Mouse (Mus musculus): ENCODE results near the gene Olfm3.

The Olfm3 gene

DNA sequence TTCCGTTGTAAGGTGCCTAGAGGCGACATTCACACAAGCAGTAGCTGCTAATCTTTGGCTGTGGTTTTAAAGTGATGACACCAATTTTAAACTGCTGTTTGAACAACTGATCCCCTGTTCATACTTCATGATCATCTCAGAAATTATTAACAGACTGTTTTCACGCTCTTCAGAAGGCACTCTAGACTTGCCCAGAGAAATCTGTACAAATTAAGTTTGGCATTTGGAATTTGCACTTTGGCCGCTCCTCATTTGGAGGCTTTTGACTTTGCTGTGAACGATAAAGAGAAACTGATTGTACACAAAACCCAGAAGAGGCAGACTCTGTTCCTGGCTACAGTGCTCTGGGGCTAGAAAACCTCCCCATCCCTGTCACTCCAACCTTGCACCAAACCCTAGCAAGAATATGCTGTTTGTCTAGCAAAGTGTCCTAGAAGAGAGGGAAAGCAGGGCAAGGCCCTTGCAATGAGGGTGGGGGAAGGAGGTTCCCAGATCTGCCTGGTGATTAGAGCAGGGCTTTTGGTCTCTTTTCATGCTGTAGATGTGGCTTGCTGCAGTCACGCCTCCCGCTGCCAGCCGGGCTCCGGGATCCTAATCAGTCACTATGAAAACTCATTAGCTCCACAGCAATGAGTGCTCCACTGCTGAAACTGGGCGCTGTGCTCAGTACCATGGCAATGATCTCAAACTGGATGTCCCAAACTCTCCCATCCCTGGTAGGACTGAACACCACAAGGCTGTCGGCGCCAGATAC, 176.7 kb downstream of the Olfm3 start:
- no peak for DNase-seq (ENCODE audit: low spot score in 2 of 2)

DNA sequence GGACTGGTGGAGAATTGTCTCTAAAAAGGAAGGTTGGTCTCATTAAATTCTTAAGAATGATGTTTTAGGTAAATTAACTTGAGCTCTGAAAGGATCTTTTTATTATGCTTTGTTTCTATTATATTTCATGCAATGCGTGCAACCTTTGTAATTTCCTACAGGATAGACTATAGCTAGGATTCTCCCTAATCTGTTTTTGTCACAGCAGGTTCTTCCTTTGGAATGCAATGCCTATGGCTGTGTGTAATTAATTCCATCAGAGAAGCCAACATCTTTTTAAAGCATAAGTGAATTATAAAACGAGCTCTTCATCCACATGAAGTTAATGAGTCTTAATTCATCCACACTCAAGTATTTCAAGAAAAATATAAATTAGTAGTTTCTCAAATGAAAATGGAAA, 177.5 kb downstream of the Olfm3 start:
- no peak for DNase-seq (ENCODE audit: low spot score in 2 of 2)

DNA sequence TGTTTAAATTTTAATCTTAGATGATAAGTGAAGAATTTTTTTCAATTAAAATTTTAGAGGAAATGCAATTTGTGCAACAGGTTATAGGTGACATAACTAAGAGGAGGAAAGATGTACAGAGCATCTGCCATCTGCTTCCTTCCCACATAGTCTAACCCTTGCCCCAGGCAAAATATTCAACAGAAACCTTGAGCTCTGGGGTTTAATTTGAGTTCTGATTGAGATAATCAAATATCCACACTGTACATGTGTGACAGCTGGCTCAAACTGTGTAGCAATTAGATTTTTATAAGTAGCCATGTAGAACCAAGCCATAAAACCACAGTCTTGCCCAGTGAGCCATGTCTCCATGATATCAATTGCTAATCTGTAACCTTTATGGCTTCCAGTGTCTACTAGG, 179.1 kb downstream of the Olfm3 start:
- no peak for DNase-seq (ENCODE audit: low spot score in 2 of 2)

DNA sequence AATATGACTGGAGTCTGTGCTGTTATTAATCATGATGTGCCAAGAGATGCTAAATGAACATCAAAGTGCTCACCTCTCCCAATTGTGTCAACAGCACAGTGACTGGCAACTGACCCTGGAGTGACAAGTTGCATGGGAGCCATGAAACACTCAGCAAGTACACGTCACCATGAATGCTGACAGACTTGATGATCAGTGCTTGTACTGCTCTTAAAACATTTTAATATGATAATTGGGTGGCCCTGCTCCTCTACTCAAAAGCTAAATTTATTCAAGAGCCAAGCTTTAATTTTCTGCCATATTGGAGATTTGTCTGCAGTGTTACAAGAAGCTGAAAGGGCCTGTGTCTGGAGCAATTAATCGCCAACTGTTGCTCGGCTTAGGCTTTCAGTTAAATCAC, 184.4 kb downstream of the Olfm3 start:
- DNase-seq (ENCODE audit: low spot score in 2 of 2) = no peak

DNA sequence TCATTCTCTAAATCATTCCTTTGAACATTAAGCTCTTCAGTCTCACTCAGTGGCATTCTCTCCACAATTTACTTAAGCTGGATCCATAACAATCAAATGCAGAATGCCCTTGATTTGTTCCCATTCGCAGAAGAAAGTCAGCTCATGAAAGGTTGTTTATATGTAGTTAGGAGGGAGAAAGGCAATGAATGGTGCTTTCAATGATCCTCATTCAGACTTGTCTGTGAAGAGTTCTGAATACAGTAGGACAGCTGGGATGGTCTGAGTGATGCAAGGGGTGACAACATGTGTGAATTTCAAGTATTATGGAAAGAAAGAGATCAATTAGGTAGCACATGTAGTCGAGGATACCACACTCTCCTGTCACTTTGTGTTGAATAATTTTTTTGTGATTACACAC, 186.8 kb downstream of the Olfm3 start:
- no peak for DNase-seq (ENCODE audit: low spot score in 2 of 2)

DNA sequence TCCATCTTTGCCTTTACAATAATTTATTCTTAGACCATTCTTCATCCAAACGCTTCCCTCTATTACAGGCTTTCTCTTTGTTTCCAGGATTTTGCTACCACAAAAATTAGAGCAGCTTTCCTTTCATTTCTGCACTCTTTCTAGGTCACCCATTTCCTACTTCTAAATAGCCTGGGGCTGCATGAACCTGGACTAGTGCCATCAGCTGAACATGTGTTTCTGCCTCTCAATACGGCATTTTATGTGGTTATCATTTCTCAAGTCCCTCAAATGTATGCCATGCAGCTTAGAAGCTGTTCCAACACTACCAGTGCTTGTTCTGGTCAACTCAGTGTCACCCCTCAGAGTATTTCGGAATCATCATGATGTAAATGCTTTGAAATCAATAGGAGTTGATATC, 191.6 kb downstream of the Olfm3 start:
- DNase-seq (ENCODE audit: low spot score in 2 of 2) = no peak

DNA sequence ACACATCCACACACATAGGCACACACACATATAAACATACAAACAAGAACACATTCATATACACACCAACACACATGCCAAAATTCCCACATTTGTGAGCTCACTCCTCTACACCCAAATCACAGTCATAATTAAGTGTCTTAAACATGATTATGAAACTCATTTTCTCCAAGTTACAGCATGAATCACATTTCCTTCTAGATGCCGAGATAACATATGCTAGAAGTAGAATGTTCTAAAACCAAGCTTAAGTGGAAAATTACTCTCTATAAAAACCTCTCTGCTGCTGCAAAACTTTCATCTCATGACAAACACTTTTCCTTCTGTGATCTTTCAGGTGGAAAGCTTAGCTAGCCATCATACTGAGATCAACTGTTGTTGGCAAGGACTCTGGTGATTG, 195.7 kb downstream of the Olfm3 start:
- DNase-seq (ENCODE audit: low spot score in 2 of 2) = no peak

DNA sequence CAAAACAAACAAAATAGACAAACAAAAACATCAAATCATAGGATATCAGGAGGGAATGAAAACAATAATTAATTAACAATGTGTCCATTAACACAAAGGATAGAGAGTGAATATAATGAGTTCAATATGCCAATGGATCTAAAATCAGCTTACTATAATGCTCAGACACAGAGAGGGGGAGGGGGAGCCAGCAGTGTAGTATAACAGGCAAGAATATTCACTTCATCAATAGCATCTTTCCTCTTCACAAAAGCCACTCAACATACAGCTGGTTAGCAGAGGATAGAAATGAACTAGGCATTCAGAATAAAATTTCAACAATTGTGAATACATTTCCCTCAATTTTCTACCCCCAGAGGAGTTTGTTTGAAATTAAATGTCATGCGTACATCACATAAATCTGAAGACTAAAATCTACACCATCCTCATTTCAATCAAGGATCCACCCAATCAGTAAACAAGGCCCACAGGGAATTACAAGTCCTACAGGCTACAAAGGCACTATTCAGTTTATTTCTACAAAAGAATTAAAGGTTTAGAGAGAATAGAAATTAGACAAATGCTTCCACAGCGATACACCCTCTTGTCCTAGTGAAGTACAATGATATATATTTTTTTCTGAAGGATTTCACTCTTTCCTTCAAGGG, 200.4 kb downstream of the Olfm3 start:
- DNase-seq (ENCODE audit: low spot score in 2 of 2) = no peak

DNA sequence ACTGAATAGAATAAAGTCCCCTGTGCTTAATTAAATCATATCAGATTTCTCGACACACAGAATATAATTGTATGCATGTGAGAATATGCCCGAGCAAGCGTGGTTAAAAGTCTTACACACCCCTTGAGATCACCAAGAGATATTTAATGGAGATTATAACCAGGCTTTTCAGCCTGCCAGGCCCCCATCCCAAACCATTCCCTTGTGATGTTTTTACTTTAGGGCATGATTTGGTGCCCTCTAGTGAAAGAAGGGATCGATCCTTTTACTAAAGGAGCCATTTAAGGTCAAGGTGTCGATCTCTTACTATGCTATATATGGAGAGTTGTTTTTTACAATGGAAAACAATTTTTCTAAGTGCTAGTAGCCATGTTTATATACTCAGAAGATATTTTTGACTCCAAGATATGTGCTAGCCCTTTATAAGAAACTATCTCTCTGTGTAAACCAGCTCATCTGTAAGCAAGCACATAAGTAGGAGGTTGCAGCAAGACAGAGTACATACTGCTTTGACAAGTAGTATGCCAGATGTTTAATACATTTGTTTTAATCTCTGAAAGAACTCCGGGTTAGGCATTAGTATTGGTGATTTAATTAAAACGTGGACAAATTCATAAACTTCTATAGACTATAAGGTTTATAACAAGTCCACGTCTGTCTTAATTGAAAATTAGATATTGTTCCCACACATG, 201.1 kb downstream of the Olfm3 start:
- DNase-seq (ENCODE audit: low spot score in 2 of 2) = no peak

DNA sequence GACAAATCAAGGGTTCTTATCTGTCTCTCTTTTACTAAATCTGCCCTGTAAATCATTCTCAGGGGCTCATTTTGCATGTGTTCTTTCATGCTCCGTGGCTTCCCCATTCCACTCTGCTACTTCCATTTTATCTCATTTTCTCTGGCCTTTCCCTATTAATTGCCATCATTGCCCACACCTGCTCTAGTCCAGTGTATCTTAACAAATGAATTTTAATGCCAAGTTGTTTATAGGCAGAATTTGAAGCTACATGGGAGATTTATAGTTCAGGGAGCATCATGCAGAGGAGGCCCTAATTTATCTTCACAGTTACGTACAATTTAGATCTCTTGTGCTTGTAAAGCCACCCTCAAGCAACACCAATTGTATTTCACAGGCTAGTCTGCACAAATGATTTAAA, 241.8 kb downstream of the Olfm3 start:
- no peak for DNase-seq (ENCODE audit: low spot score in 2 of 2)

DNA sequence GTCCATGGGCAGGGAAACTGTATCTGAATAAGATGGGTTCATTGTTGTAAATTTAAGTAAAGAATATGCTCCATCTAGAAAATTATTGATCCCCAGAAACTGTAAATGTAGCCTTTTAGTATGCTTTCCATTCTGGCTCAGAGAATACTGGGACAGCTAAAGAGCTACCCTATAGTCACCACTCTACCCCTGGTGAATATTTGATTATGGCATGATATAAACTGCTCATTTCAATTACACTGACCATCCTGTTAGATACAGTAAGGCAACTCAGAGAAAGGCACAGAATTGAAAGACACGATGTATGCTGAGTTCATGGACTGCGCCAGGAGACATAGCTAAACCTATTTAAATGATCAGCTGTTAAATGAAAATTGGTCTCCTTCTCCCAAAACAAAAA, 242.4 kb downstream of the Olfm3 start:
- no peak for DNase-seq (ENCODE audit: low spot score in 2 of 2)

DNA sequence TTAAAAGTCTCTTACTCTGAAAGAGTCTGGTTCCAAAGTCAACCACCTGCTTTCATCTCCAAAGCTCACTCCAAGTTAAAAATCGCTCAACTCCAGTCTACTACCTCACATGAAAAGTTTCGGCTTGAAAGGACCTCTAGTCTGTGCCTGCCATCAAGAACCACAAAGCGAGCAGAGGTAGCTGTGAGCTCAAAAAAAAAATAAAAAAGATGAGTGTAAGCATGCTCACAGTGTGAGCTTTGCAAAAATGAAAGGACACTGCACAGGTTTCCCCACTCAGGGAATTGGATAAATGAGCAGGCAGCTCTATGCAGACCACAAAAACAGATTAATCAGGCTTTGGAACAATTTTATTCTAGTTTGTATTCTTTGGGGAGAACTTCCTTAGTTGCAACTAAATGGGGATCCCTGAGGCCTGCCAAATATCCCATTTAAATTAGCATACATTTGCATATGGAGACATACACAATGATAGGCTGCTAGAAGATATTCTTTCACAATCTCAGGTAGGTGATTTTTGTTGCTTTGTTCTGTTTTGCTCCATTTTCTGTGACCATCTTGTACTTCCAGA, 255.1 kb downstream of the Olfm3 start:
- DNase-seq (ENCODE audit: low spot score in 2 of 2) = no peak

DNA sequence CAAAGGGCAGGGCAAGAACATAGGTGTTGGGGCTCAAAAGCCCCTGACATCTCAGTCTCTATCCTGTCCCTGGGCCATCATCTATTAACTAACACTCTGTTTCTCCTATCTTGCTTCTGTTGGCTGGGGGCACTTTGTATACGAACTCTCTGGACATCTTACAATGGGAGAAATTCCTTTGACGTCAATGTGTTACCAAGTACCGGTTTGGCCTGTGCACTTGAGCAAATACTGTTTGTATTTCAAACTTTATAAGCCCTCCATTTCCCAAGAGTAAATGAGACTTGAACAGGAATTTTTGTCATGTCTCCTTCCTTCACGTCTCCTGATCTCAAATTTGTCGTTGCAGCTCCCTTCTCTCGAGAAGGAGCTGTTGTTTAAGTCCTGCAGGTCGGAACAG, 270.7 kb downstream of the Olfm3 start:
- no peak for DNase-seq (ENCODE audit: low spot score in 2 of 2)
